Mouse (Mus musculus) CH12.LX (cell line): ENCODE data around the gene Tns4.

Experiments
- BHLHE40 ChIP-seq: IDR thresholded peaks from 2 replicates; pipeline ENCODE4 v1.6.1; 2011; ENCODE audit warnings: mild to moderate bottlenecking, low read depth, low read length, improper control_type of control experiment
- CTCF ChIP-seq, 2 experiments: IDR thresholded peaks in 1 of 2; conservative IDR thresholded peaks in 1 of 2; 2 replicates each; pipeline ENCODE4 v1.5.1; 2011 to 2012; ENCODE audit warnings: low read depth in 2 of 2, low read length in 2 of 2, improper control_type of control experiment in 1 of 2, inconsistent platforms in 1 of 2, mild to moderate bottlenecking in 1 of 2, moderate library complexity in 1 of 2
- GABPA ChIP-seq: IDR thresholded peaks from 2 replicates; pipeline ENCODE4 v1.6.1; 2012; ENCODE audit warnings: low read depth, low read length, improper control_type of control experiment, inconsistent platforms; ENCODE audit not compliant: insufficient replicate concordance
- HCFC1 ChIP-seq: IDR thresholded peaks from 2 replicates; pipeline ENCODE4 v1.6.1; 2012; ENCODE audit warnings: low read depth, mild to moderate bottlenecking, inconsistent platforms, low read length, improper control_type of control experiment
- JUND ChIP-seq: conservative IDR thresholded peaks from 2 replicates; pipeline ENCODE4 v1.6.1; 2011; ENCODE audit warnings: low read depth, low read length, improper control_type of control experiment
- MAFK ChIP-seq: IDR thresholded peaks from 2 replicates; pipeline ENCODE4 v1.6.1; 2011; ENCODE audit warnings: low read length, improper control_type of control experiment; ENCODE audit not compliant: insufficient replicate concordance
- MAX ChIP-seq: IDR thresholded peaks from 2 replicates; pipeline ENCODE4 v1.6.1; 2011; ENCODE audit warnings: low read length, improper control_type of control experiment
- POLR2A ChIP-seq: IDR thresholded peaks from 2 replicates; pipeline ENCODE4 v1.6.1; 2011; ENCODE audit warnings: low read depth, mild to moderate bottlenecking, improper control_type of control experiment, low read length
- POLR2AphosphoS2 ChIP-seq: IDR thresholded peaks from 2 replicates; pipeline ENCODE4 v1.6.1; 2011; ENCODE audit warnings: low read depth, low read length, improper control_type of control experiment
- TBP ChIP-seq: conservative IDR thresholded peaks from 2 replicates; pipeline ENCODE4 v1.6.1; 2011; ENCODE audit warnings: low read depth, low read length, improper control_type of control experiment
- TCF12 ChIP-seq: IDR thresholded peaks from 2 replicates; pipeline ENCODE4 v1.6.1; 2014; ENCODE audit warnings: low read depth, mild to moderate bottlenecking, inconsistent platforms, low read length, improper control_type of control experiment
- USF1 ChIP-seq: IDR thresholded peaks from 2 replicates; pipeline ENCODE4 v1.6.1; 2014; ENCODE audit warnings: low read depth, mild to moderate bottlenecking, inconsistent platforms, low read length, improper control_type of control experiment

DNA sequence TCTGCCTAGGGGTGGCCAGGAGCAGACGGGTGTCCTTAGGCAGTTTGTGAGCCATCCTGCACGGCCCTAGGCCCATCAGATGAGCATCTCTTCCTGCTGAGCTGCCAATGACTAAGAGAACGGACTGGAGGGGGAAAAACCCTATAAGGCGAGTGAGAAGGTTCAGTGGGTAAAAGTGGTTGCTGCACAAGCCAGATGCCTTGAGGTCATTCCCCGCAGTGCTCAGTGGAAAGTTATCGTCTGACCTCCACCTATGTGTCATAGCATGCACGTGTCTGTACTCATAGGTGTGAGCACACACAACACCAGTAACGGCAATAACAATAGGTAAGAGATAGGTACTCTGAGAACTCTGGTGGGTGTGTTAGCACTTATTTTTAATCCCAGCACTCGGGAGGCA lies 9.8 kb upstream of the Tns4 start:
- no peak for TF ChIP-seq GABPA
- no peak for TF ChIP-seq USF1
- TF ChIP-seq POLR2A: no peak
- no peak for TF ChIP-seq HCFC1
- TF ChIP-seq TCF12: 0 out of 2 replicates have a peak, but pooled peaks have one; percentile 19
- peak; percentile 66 for TF ChIP-seq MAX
- no peak for TF ChIP-seq POLR2AphosphoS2
- TF ChIP-seq MAFK: no peak
- no peak; the same call in 1 of the 2 replicates for TF ChIP-seq JUND
- no peak for TF ChIP-seq CTCF (conservative IDR thresholded peaks at IDR 0.05 in 1 of 2, IDR thresholded peaks at IDR 0.05 in 1 of 2; ENCODE audit: low read depth in 2 of 2, low read length in 2 of 2)
- peak; percentile 98 for TF ChIP-seq BHLHE40
- TF ChIP-seq TBP: no peak
